In the genomic region with DNA sequence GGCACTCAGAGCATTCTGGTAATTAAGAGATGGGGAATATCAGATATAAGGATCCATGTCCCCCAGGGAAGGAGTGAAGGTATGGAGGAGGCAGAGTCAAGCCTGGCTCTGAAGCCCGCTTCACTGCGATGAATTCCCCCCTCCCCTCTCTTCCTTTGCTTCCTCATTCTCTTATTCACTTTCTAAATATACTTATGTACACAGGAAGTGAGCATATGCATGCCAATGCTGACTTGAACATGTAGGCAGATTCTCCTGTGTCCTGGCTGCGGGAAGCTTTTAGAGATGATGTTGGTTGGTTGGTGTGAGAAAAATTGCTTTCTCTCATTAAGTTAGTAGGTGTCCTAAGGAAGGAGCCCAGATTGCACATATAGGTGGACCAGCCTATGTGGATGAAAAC, we compare ENCODE assay signal across 20 mouse cellular contexts.
DNase-seq lines count a peak whose midpoint lies in the region; ATAC-seq and TF ChIP-seq lines count a peak whose summit lies in the region.
"Had no signal": no experiment of that assay in that cellular context is flagged by ENCODE, and none has a peak within 500 bp of the region (broad histone marks: within the 10 kb centered on the region; RNA-seq: fewer than 3 reads in every experiment).

No protein-coding gene starts in this region.

- no peaks in the 10 kb centered on the region for H3K36me3 ChIP-seq in lung, postnatal 0 days (ENCODE audit: insufficient read depth, low read length)
- no peaks in the 10 kb centered on the region for H3K36me3 ChIP-seq in macrophage (ENCODE audit: inconsistent target)
- H3K36me3 ChIP-seq: embryonic facial prominence, embryonic 15.5 days; forebrain, embryonic 10.5 days; G1E; heart, embryonic 15.5 days; hindbrain, embryonic 13.5 days had no signal

- 0 out of 2 replicates have a peak, but pooled peaks cover 7% of the 10 kb centered on the region for H3K4me1 ChIP-seq in lung, postnatal 0 days (ENCODE audit: insufficient read depth, low read depth, low read length)
- peaks cover 27% of the 10 kb centered on the region for H3K4me1 ChIP-seq in bone marrow macrophage, adult 2 months (ENCODE audit: control insufficient read depth, insufficient read depth, low read length)

- no peak overlapping the region for H3K27ac ChIP-seq in lung, postnatal 0 days (ENCODE audit: low read length)
- peak overlapping the region; percentile 95 for H3K27ac ChIP-seq in bone marrow macrophage, adult 2 months (ENCODE audit: insufficient read depth, low read depth, low read length)
- H3K27ac ChIP-seq in macrophage: peak overlapping the region; percentile 91
- H3K27ac ChIP-seq: embryonic facial prominence, embryonic 15.5 days; forebrain, embryonic 10.5 days; heart, adult 2 months; heart, embryonic 15.5 days; hindbrain, embryonic 13.5 days had no signal

- no peak overlapping the region for H3K4me3 ChIP-seq in lung, postnatal 0 days (ENCODE audit: low read depth, low read length)
- H3K4me3 ChIP-seq in bone marrow macrophage, adult 2 months (ENCODE audit: insufficient read depth, low read length): no peak overlapping the region
- no peak overlapping the region for H3K4me3 ChIP-seq in macrophage (ENCODE audit: inconsistent target)
- H3K4me3 ChIP-seq: embryonic facial prominence, embryonic 15.5 days; erythroblast, embryonic 14.5 days; forebrain, embryonic 10.5 days; heart, adult 2 months; heart, embryonic 15.5 days; hindbrain, embryonic 13.5 days had no signal

- no peak overlapping the region for H3K9ac ChIP-seq in lung, postnatal 0 days (replicated peaks; ENCODE audit: low read depth)
- H3K9ac ChIP-seq: embryonic facial prominence, embryonic 15.5 days; heart, embryonic 15.5 days; hindbrain, embryonic 13.5 days had no signal

- TF ChIP-seq POLR2A in bone marrow macrophage, adult 2 months (IDR thresholded peaks at IDR 0.05; ENCODE audit: borderline replicate concordance, low read depth, low read length): no peak

- TF ChIP-seq EP300 in lung, postnatal 0 days (IDR thresholded peaks at IDR 0.05): no peak

- H3K9me3 ChIP-seq in lung, postnatal 0 days (ENCODE audit: low read length): no peaks in the 10 kb centered on the region
- H3K9me3 ChIP-seq: embryonic facial prominence, embryonic 15.5 days; forebrain, embryonic 10.5 days; G1E; heart, embryonic 15.5 days; hindbrain, embryonic 13.5 days had no signal

- no peak for DNase-seq in frontal cortex, postnatal 10 days (ENCODE audit: low spot score in 2 of 2)
- DNase-seq in lung, postnatal 0 days (ENCODE audit: low spot score): peak; percentile 37
- no peak for DNase-seq in lung, postnatal 10 days
- DNase-seq in urinary bladder, postnatal 10 days (ENCODE audit: low spot score): no peak
- DNase-seq: adrenal gland, postnatal 10 days; B cell, adult 2 months; embryo, embryonic 11 days; gastrocnemius, postnatal 10 days had no signal

- H3K4me2 ChIP-seq in lung, postnatal 0 days (replicated peaks; ENCODE audit: low read depth, low read length): no peak overlapping the region
- H3K4me2 ChIP-seq: embryonic facial prominence, embryonic 15.5 days; heart, embryonic 11.5 days; heart, embryonic 15.5 days; hindbrain, embryonic 13.5 days had no signal

- no peaks in the 10 kb centered on the region for H3K79me2 ChIP-seq in macrophage (ENCODE audit: inconsistent target)

- peak; percentile 69 for ATAC-seq in frontal cortex, adult (ENCODE audit: low TSS enrichment)
- ATAC-seq in lung, postnatal 0 days: peak; percentile 21; the same call in 1 of the 2 replicates
- ATAC-seq: CD4-positive, CD25-positive, alpha-beta regulatory T cell, adult 4 months had no signal

- 36% methylated on average over 3 of the region's 3 CpGs for WGBS in lung, postnatal 0 days
- WGBS in macrophage (ENCODE audit: missing documents): 3% methylated on average over 3 of the region's 3 CpGs

- no peaks in the 10 kb centered on the region for H3K27me3 ChIP-seq in lung, postnatal 0 days (replicated peaks; ENCODE audit: insufficient read depth, low read length)
- H3K27me3 ChIP-seq: embryonic facial prominence, embryonic 15.5 days; heart, embryonic 15.5 days had no signal

- no peak for TF ChIP-seq CTCF in lung, postnatal 0 days (IDR thresholded peaks at IDR 0.05)
- no peak for TF ChIP-seq CTCF in bone marrow macrophage, adult 2 months (IDR thresholded peaks at IDR 0.05; ENCODE audit: low read depth, low read length)
